Mouse (Mus musculus) adipocyte (in vitro differentiated cells): ENCODE results near the gene Sult1e1.

Source experiments
- DNase-seq: peaks from one replicate; pipeline ENCODE4 v3.0.0-alpha.2; 2016; ENCODE audit warnings: low spot score

The Sult1e1 gene

GRCm38 (mm10) chr5:87591494-87591893 lies at the start of gene Sult1e1:
TSS of gene Sult1e1 (minus strand) at chr5:87591594.
- DNase-seq, result no peak

- no peak for DNase-seq
These were observed 31.3 kb upstream of the Sult1e1 start for GRCm38 (mm10) chr5:87622681-87623080.

- DNase-seq, result no peak
These were observed 23.7 kb upstream of the Sult1e1 start for GRCm38 (mm10) chr5:87615128-87615390.

- no peak for DNase-seq
These were observed 23.2 kb upstream of the Sult1e1 start for GRCm38 (mm10) chr5:87614364-87615127.

- no peak for DNase-seq
These were observed 9.6 kb upstream of the Sult1e1 start for GRCm38 (mm10) chr5:87601018-87601417.

- DNase-seq, result no peak
These were observed 6.5 kb upstream of the Sult1e1 start for GRCm38 (mm10) chr5:87597891-87598290.

GRCm38 (mm10) chr5:87589916-87590315 lies 1.5 kb downstream of the Sult1e1 start:
- DNase-seq, result no peak

GRCm38 (mm10) chr5:87580389-87580788 lies 11.0 kb downstream of the Sult1e1 start:
- DNase-seq, result no peak

- no peak for DNase-seq
These were observed 17.2 kb downstream of the Sult1e1 start for GRCm38 (mm10) chr5:87574174-87574573.

- DNase-seq, result no peak
These were observed 17.9 kb downstream of the Sult1e1 start for GRCm38 (mm10) chr5:87573490-87573889.

- no peak for DNase-seq
These were observed 18.6 kb downstream of the Sult1e1 start for GRCm38 (mm10) chr5:87572781-87573180.

GRCm38 (mm10) chr5:87568845-87569244 lies 22.5 kb downstream of the Sult1e1 start, which contains the start of gene Sult1d1:
TSS of gene Sult1d1 (minus strand) at chr5:87569027.
- DNase-seq, result no peak

GRCm38 (mm10) chr5:87567306-87567705 lies 24.1 kb downstream of the Sult1e1 start:
- DNase-seq, result no peak

- DNase-seq, result no peak
These were observed 28.4 kb downstream of the Sult1e1 start for GRCm38 (mm10) chr5:87562966-87563365.

- DNase-seq, result no peak
These were observed 28.9 kb downstream of the Sult1e1 start for GRCm38 (mm10) chr5:87562526-87562925.

- DNase-seq, result no peak
These were observed 31.2 kb downstream of the Sult1e1 start for GRCm38 (mm10) chr5:87560145-87560544.

GRCm38 (mm10) chr5:87550935-87551334 lies 40.5 kb downstream of the Sult1e1 start:
- no peak for DNase-seq

- no peak for DNase-seq
These were observed 53.3 kb downstream of the Sult1e1 start, which contains the start of gene Sult1b1 for GRCm38 (mm10) chr5:87538111-87538510. TSS of gene Sult1b1 (minus strand) at chr5:87538195.

GRCm38 (mm10) chr5:87535994-87536644 lies 55.3 kb downstream of the Sult1e1 start:
- no peak for DNase-seq

- DNase-seq, result no peak
These were observed 59.1 kb downstream of the Sult1e1 start for GRCm38 (mm10) chr5:87532288-87532687.
